Mouse (Mus musculus): ENCODE measurements around the gene Dram1.
"Not testable (repeated sequence)": the region's sequence is repeated elsewhere in the genome, so short reads cannot be mapped to it uniquely, and the experiment has no call there.

Dram1 gene

GRCm38 (mm10) chr10:88386251-88386650, 7.4 kb upstream of the Dram1 start:
- DNase-seq (ENCODE audit: low read depth, low spot score), result no peak

DNA sequence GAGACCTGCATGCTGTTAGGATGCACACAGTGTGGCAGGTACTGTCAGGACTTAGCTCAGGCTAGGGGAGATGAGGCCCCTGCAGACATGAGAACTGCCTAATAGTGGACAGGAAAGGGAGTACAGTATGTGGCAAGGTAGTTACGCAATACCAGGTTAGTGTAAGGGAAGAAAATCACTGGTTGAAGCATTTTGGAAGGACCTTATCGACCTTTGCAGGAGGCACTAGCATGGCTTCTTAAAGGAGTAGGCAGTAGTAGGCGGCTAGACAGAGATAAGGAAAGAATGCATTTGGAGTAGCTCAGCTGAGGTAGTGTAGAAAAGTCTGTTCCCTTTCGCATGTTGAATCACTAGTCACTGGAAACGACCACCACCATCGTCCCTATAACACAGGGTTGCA, 6.9 kb upstream of the Dram1 start:
- no peak for DNase-seq (ENCODE audit: low read depth, low spot score)

- DNase-seq (ENCODE audit: low read depth, low spot score), result no peak
Observed at GRCm38 (mm10) chr10:88385290-88385689, 6.4 kb upstream of the Dram1 start.

DNA sequence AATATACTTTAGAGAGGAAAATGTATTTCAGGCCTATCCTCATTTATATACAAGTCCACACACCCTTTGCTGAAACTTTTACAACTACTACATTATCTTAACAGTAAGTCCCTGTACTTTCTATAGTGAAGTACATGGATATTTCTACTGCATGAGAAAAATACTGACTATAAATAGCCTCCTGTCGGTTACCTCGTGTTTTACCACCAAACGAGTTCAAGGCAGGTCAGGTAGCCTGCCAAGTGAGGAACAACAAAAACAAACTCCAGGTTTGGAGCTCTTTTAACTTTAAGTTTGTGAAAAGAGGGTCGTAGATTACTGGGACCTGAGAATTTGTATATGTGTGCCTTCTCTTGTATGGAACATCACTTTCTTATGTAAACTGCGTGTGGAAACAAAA, 5.2 kb upstream of the Dram1 start:
- no peak for DNase-seq (ENCODE audit: low read depth, low spot score)

GRCm38 (mm10) chr10:88383479-88383878, 4.6 kb upstream of the Dram1 start:
- DNase-seq (ENCODE audit: low read depth, low spot score), result no peak

DNA sequence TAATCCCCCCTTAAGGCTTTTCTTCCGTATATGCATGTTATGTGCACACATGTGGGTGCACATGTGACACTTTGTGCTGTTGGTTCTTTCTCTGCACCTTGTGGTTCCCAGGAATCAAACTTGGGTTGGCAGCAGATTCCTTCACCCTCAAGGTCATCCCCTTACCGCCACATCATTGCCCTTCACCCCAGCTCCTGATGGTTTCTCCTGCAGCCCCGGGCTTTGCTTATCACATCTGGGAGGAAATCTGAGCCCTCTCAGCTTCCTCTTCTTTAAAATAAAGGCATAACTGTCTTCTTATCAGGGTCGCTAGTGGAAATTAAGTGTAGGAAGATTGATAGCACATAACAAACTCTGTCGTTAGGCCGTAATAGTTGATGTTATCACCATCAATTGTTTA, 3.1 kb upstream of the Dram1 start:
- DNase-seq (ENCODE audit: low read depth, low spot score), result no peak

DNA sequence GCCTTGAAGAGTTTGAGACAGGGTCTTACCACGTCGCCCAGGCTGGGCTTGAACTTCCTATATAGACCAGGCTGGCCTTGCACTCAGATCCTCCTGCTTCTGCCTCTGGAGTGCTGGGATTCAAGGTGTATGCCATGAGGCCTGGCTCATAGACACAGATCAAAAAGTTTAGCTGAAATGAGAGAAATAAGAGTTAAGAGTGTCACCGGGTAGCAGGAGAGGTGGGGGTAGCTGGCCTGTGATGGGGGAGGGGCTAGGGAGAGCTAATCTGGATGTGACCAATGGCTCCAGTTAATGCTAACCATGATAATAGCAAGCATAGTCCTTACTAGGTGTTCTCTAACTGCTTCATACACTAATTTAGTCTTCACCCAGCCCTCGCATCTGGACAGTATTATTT, 2.4 kb upstream of the Dram1 start:
- DNase-seq (ENCODE audit: low read depth, low spot score), result no peak

GRCm38 (mm10) chr10:88380430-88381060, 1.7 kb upstream of the Dram1 start:
- no peak for DNase-seq (ENCODE audit: low read depth, low spot score)

DNA sequence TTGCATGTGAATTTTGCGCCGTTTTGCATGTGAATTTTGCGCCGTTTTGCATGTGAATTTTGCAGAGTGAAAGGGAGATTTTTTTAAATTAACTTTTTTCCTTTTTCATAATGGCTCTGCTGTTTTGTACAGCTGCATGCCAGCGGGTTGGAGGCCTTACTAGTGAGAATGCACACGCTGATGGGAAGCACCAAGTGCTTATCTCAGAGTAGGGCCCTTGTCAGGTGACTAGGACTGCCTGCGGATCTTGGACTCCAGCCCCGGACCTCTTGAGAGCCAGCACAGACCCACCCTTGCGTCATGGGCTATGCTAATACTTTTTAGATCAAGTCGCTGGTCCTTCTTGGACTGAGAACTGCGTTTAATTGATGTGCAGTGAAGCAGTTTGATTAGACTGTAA, 1.1 kb upstream of the Dram1 start:
- no peak for DNase-seq (ENCODE audit: low read depth, low spot score)

- no peak for DNase-seq (ENCODE audit: low read depth, low spot score)
Observed at GRCm38 (mm10) chr10:88377666-88378065, 1.2 kb downstream of the Dram1 start.

DNA sequence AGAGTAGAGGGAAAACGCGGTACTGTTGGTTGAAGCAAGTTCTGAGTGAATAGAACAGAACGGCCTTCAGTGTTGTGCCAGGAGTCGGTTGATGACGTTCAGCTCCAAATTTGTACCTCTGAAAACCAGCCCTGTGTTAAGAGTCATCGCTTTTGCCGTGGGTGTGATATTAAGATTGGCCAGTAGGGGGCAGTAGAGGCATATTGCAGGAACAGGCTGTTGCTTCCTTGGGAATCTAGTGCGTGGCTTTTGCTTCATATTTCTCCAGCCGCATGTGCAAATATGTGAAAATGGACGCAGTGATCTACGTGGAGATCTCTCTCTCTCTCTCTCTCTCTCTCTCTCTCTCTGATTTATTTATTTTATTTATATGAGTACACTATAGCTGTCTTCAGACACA, 2.1 kb downstream of the Dram1 start:
- DNase-seq (ENCODE audit: low read depth, low spot score), result peak; percentile 54

- no peak for DNase-seq (ENCODE audit: low read depth, low spot score)
Observed at GRCm38 (mm10) chr10:88374984-88375383, 3.9 kb downstream of the Dram1 start.

GRCm38 (mm10) chr10:88372945-88373344, 5.9 kb downstream of the Dram1 start:
- not testable (repeated sequence) for DNase-seq (ENCODE audit: low read depth, low spot score)

DNA sequence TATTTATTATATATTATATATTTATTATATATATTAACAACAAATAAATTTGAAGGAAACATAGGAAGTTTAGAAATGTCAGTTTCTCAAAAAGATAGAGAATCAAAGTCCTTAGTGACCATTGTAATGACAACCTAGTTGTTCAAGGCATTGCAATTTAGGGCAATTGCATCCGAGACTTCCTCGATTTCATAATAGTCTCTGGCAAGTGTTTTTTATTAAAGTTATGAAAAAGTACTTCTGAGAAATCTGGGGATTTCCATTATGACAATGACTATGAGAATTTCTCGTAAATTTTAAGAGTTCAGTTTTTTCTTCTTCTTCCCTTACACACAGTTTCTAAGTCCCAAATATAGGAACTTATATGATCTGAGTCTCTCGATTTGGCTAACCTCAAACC, 6.4 kb downstream of the Dram1 start:
- DNase-seq (ENCODE audit: low read depth, low spot score), result no peak

- no peak for DNase-seq (ENCODE audit: low read depth, low spot score)
Observed at GRCm38 (mm10) chr10:88371793-88372192, 7.1 kb downstream of the Dram1 start.

DNA sequence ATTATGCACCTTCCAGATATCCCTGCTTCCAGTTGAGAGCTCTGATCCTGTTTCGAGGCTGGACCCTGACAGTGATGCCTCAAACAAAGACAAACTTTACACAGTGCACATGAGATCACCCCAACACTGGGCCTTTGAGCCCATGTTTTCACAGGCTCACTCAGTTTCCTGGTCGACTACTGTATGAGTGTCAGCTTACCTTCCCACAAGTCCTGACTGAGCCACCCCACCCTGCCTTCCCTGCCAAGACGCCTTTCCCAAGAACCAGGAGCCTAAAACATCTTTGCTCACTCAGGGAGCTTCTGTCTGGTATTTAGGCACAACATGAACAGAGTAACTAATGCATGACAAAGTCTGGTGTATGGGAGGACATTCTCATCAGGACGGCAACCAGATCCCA, 9.6 kb downstream of the Dram1 start:
- no peak for DNase-seq (ENCODE audit: low read depth, low spot score)

GRCm38 (mm10) chr10:88364221-88364620, 14.7 kb downstream of the Dram1 start:
- no peak for DNase-seq (ENCODE audit: low read depth, low spot score)

DNA sequence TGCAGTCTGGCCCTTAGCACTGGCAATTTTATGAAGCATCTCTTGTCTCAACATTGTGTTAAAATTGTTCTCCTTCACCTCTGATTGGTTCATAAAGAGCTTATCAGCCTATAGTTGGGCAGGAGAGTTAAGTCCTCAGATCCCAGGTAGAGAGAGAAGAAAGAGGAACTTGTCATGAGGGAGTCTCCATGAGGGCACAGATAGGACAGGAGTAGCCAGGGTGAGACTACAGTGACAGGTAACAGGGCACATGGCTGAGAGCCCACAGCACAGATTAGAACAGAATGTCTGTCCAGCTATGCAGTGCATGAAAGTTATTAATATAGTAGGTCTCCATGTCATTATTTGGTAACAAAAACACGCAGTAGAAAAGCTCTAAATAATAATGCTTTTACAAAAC, 16.7 kb downstream of the Dram1 start:
- DNase-seq (ENCODE audit: low read depth, low spot score), result no peak

DNA sequence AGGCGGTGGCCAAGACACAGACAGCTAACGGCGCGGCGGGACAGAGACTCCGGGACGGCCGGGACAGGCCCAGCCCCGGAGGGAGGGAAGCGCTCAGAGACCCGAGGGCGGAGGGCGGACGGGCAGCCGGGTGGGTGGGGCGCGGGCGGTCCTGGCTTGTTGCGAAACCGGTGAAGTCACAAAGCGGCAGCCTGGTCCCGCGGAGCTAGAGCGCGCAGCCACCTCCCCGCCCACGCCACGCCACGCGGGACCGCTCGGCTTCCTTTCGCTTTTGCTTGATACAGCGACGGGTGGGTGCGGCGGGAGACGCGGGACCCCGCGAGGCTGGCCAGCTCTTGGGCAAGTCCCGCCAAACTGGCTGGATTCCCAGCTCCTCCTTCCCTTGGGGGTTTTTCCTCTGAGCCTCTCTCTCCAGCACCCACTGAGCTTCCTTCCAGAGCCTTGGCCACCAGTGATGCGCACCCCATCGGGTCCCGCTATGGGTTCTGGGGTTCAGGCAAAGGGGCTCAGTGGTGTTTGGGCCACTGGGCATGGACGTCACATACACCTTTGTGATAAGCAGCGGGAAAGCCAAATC, 21.8 kb downstream of the Dram1 start:
- DNase-seq (ENCODE audit: low read depth, low spot score), result no peak

DNA sequence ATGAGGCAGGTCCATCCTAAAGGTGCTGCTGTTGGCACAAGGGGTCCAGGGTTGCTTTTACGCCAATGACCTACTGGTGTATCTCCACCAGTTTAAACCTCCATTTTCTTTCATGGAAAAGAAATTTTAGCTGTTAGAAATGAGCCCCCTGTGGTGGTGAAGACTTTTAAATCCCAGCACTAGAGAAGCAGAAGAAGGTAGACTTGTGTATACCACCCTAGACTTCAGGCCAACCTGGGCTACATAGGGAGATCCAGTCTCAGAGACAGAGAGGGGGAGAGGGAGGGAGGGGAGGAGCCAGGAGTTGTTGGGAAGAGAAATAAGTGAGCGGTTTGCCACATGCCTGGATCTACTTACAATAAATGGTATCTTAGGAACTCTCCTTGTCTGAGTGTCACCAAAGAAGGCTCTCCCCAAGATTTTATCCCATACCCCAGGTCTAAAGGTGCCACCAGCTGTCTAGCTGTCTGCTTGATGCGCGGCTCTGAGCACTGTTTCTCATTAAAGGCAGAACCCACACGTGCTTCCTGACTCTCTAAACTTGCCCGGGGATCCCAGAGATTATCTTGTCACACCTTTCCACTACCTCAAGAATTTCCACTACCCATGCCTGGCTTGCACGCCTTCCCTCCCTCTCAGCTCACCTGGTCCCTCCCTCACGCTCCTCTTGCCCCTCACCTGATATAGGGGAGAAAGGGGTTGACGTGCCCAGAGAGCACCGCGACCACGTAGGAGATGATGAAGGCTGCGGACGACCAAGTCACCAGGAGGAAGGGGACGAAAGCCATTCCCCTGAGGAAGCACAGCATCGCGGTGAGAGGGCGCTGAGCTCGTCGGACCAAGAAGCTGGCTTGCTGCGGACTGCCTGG, 22.5 kb downstream of the Dram1 start:
- no peak for DNase-seq (ENCODE audit: low read depth, low spot score)

- no peak for DNase-seq (ENCODE audit: low read depth, low spot score)
Observed at GRCm38 (mm10) chr10:88354599-88354998, 24.3 kb downstream of the Dram1 start.

DNA sequence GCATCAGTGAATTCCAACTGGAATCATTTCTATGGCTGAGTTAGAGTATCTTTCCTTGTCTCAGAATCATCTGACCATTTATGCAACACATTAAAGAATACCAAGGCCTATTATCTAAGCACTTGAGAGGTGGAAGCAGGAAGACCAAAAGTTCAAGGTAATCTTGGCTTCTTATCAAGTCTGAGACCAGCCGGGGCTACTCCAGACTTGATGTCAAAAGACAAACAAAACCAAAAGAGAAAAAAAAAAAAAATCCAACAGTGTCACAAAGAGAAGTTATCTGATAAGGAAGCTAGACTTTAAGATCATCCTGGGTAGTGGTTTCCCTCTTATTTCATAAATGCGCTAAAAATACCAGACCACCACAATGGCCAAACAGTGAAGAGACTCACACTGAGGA, 26.3 kb downstream of the Dram1 start:
- no peak for DNase-seq (ENCODE audit: low read depth, low spot score)
